Mouse (Mus musculus) CD4-positive, CD25-positive, alpha-beta regulatory T cell, adult 4 months (primary cell): Measurements from ENCODE around the gene Vax2. TPM values are rescaled to one million over a fixed set of nuclear protein-coding genes. Genes with fewer than 3 reads are reported as not detected.

ENCODE experiments used
- ATAC-seq: one replicate; pipeline ENCODE4 v1.8.0; 2017
- polyA plus RNA-seq, 2 experiments: library from polyadenylated mRNA; unstranded; fragments of 100-300 nt; shearing (Covaris generic); gene quantifications; one replicate each; pipeline ENCODE4 v1.2.1; 2017

Vax2 gene
- polyA plus RNA-seq, 2 experiments from 2014 or later: 0.43 TPM; not detected in 1

- ATAC-seq: no peak
Observed at GRCm38 (mm10) chr6:83711725-83712475, 836 bp downstream of the Vax2 start.

DNA sequence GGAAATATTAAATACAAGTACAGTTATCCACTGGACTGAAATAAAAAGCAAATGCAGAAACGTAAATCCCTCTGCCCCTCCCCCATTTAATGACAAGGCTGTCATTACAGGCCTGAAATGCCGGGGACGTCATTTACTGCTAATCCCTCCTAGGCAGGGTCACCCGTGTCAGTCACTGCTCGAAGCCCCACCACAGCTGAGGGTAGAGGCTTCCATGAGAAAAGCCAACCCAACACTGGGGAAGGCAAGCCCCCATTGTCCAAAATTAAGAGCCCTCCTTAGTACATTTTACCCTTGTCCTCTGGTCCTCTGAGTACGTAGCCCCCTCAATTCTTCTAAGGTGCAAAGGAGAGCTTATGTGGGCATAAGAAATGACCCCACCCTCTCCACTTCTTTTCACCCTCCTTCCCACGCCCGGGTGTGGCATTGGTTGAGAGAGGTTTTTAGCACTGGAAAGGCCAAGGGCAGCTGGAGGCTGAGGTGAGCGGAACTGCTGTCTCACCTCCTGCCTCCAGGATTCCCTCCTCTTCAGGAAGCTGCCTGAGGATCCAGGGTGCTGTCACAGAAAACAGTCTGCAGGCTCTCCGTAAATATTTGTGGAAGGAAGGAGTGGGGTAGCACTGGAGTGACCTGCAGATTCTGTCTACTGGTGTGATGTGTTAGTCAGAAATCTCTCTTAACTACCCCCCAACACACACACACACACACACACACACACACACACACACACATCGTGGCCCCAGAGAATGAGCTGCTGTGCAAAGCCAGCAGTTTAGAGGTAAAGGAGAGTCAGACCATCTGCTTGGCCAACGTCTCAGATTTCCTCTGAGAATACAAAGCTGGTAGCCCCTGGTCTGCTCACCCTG lies 2.4 kb downstream of the Vax2 start:
- no peak for ATAC-seq

- ATAC-seq: no peak
Observed at GRCm38 (mm10) chr6:83714221-83715123, 3.4 kb downstream of the Vax2 start.

GRCm38 (mm10) chr6:83715461-83716196 lies 4.6 kb downstream of the Vax2 start:
- ATAC-seq: no peak

DNA sequence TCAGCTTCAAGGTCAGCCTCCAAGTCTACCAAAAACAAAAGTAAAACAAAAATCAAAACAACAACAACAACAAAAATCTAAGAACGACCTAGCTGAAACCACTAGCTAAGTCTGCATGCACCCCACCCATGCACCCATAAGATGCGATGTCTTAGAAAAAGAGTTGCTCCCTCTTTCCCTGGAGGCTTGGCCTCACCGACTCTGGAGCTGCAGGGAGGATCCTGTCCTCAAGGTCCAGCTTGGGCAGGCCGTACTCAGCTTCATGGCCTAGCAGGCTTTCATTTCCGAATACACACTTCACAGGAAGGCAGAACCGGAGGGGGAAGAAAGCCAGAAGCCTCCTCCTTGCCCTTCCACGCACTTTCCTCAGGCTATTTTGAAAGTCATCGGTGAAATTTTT lies 6.0 kb downstream of the Vax2 start:
- no peak for ATAC-seq

- no peak for ATAC-seq
Observed at GRCm38 (mm10) chr6:83722526-83722925, 11.5 kb downstream of the Vax2 start.

- no peak for ATAC-seq
Observed at GRCm38 (mm10) chr6:83727178-83727577, 16.1 kb downstream of the Vax2 start.

GRCm38 (mm10) chr6:83728488-83728887 lies 17.4 kb downstream of the Vax2 start:
- no peak for ATAC-seq

- no peak for ATAC-seq
Observed at GRCm38 (mm10) chr6:83729350-83729970, 18.4 kb downstream of the Vax2 start.

DNA sequence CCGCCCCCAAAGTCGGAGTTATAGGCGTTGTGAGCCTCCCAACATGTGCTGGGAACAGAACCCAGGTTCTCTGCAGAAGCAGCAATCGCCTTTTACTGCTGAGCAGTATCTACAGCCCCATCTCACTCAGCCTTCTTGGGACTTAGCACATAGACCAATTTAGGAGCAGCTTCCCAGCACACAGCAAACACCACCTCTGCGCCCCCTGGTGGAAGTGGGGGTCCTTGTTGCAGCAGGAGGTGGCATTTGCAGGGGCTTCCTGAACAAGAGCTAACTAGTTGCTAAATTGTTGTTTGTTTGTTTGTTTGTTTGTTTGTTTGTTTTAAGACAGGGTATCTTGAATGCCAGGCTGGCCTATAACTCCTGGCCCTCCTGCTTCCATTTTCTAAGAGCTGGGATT lies 20.1 kb downstream of the Vax2 start:
- no peak for ATAC-seq

GRCm38 (mm10) chr6:83737311-83737710 lies 26.2 kb downstream of the Vax2 start:
- no peak for ATAC-seq

- ATAC-seq: no peak
Observed at GRCm38 (mm10) chr6:83738596-83738995, 27.5 kb downstream of the Vax2 start.

DNA sequence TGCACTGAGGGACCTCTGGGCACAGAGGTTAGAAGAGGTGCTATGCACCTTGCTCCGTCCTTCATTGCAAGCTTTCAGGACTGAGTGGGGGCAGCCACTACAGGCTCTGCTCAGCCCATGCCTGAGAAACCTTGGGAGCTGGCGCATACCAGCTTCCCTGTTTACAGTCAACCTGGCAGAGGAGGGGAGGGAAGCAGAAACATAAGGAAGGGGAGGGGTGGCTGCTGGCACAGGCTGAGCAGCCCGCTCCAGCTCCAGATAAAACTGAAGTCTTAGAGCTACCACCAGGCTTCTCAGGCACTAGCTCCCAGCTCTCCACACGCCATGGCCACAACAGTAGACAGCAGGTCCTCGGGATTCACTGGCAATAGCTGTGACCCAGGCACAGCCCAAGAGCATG lies 31.7 kb downstream of the Vax2 start, which contains the start of gene Atp6v1b1:
Gene Atp6v1b1 (plus strand): TSS at position 230 of the 400 bp plus-strand sequence.
- ATAC-seq: no peak

GRCm38 (mm10) chr6:83743212-83743611 lies 32.1 kb downstream of the Vax2 start:
- ATAC-seq: no peak

GRCm38 (mm10) chr6:83744126-83744525 lies 33.1 kb downstream of the Vax2 start:
- ATAC-seq: no peak

DNA sequence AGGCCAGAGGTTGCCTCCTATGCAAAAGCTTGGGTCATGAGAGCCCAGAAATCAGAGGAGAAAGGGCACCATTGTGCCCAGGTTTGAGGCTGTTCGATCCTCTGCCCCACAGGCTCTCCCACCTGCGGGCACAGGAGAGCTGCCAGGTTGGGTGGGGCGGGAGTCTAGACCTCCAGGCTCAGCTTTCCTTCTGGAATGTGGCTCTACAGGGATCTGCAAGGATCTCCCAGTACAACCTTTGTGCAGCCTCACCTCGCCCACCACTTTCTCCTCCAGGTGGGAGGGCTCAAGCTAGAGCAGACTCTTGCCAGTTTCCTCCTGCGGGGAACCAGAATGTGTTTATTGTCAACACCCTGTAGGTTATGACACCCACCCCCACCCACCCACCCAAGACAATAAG lies 33.5 kb downstream of the Vax2 start:
- ATAC-seq: no peak

DNA sequence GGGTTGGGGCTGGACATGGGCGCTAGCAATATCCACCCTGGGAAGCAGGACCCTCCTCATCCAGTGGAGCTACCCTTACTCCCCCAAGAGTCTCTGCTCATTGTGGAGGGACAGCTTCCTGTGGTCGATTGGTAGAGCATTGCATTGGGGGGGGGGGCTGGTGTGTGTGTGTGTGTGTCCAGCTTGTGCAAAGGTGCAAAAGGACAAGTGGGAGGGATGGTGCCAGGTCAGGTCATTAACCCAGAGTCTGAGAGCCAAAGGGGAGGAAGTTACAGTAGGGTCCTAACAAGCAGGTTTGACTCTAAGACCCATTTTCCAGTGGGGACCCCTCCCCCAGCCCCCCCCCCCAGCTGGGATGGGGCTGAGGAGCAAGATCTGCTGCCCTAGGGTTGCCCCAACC lies 34.4 kb downstream of the Vax2 start:
- ATAC-seq: no peak

DNA sequence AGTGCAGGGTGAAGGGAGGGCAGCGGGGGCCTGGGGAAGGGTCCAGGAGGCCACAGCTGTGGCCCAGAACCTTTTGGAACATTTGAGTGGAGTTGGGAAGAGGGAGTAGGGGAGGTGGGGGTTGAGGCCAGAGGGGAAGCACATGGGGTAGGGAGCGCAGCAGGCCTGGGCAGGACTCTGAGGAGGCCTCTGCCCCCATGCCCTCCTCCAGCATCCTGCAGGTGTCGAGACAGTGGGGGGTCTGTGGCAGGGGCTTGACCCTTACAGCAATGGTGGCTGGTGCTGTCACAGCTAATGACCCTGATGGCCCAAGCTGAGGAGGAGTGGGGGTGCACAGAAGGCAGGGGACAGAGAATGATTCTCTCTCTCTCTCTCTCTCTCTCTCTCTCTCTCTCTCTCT lies 38.2 kb downstream of the Vax2 start:
- no peak for ATAC-seq

GRCm38 (mm10) chr6:83750171-83750684 lies 39.2 kb downstream of the Vax2 start:
- ATAC-seq: peak; percentile 49

DNA sequence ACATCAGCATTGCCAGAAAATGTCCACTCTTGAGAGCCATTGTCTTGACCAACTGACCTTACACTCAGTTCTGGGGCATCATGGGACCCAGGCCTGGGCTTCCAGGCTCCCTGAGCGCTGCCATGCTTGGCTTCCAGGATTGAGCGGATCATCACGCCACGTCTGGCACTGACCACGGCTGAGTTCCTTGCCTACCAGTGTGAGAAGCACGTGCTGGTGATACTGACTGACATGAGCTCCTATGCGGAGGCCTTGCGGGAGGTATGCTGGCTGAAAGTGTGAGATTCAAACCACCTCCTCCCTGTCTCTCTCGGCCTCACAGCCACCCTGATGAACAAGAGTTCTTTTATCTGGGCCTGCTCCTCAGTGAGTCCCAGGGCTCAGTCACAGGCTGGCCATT lies 45.0 kb downstream of the Vax2 start:
- no peak for ATAC-seq

DNA sequence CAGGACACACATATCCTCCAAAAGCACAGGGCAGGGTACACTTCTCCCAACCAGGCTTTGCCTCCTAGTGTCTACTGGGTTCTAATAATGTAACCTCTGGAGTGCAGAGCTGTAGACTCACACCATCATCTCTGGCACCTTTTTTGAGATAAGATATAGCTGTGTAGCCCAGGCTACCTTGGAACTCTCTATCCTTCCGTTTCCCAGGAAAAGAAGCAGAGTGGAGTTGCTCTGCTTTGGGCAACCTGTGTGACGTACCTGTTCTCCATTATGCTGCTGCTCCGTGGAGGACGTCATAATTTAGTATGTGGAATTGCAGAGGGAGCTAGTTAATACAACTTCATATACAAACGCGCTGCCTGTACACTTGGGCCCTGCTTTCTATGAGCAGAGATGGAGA lies 51.3 kb downstream of the Vax2 start, which contains the start of gene Ankrd53:
Gene Ankrd53 (plus strand): TSS at position 301 of the 400 bp plus-strand sequence.
- no peak for ATAC-seq
